Mouse (Mus musculus): Measurements from ENCODE around the gene Olfr279.

GRCm38 (mm10) chr15:98546843-98547242 is 54.6 kb downstream of the Olfr279 start:
- no peak for TF ChIP-seq ZNF384 (IDR thresholded peaks at IDR 0.05; ENCODE audit: low read depth, low read length)
- no peak for TF ChIP-seq HCFC1 (IDR thresholded peaks at IDR 0.05; ENCODE audit: borderline replicate concordance, insufficient read depth, low read length)
- no peak for TF ChIP-seq ZC3H11A (IDR thresholded peaks at IDR 0.05; ENCODE audit: borderline replicate concordance, low read depth, low read length)
- no peak for TF ChIP-seq CHD2 (IDR thresholded peaks at IDR 0.05; ENCODE audit: low read depth, low read length)

Data from ES-E14 (cell line).